Mouse (Mus musculus): Measurements from ENCODE around the gene Abhd17b. TPM values are rescaled to one million over a fixed set of nuclear protein-coding genes. Genes with fewer than 3 reads are reported as not detected.

Gene Abhd17b
- 10 to 100 TPM; 18.5 to 20.2 TPM for total RNA-seq (2023)

GRCm38 (mm10) chr19:21653172-21653981, at the start of gene Abhd17b:
Gene Abhd17b (plus strand): TSS chr19:21653185.

GRCm38 (mm10) chr19:21652285-21653171, 457 bp upstream of the Abhd17b start, which contains the start of gene 1110059E24Rik:
Gene 1110059E24Rik (minus strand): TSS chr19:21652976.

Other genes with a start within 250 kb of the Abhd17b start
- 100 to 1,000 TPM; 318 to 389 TPM for gene Gda, start 179.7 kb upstream of the Abhd17b start, total RNA-seq (2023)
- gene 1110059E24Rik, start 209 bp upstream of the Abhd17b start, total RNA-seq (2023) = 10 to 100 TPM; 17.5 to 18.0 TPM
- 10 to 100 TPM; 28.2 to 29.6 TPM for gene Cemip2, start 125.2 kb downstream of the Abhd17b start, total RNA-seq (2023)